Mouse (Mus musculus) embryonic stem cell, embryonic (primary cell): ENCODE measurements around the gene Sept11.

ENCODE experiments used
- CTCF ChIA-PET, 4 experiments: fragments of 300-600 bp in 2 of 4; fragments of 350-600 bp in 2 of 4; sonication (Branson Sonifier 250); formaldehyde crosslinking; loops; one replicate each; lab custom pipeline; 2022; ENCODE audit warnings: inconsistent platforms in 2 of 4; lab: Charles Lee
- POLR2A ChIA-PET, 4 experiments: fragments of 300-600 bp in 2 of 4; fragments of 350-600 bp in 2 of 4; sonication (Branson Sonifier 250); formaldehyde crosslinking; loops; one replicate each; lab custom pipeline; 2022; ENCODE audit warnings: antibody characterized with exemption in 4 of 4, inconsistent platforms in 1 of 4; lab: Charles Lee

The Sept11 gene

DNA sequence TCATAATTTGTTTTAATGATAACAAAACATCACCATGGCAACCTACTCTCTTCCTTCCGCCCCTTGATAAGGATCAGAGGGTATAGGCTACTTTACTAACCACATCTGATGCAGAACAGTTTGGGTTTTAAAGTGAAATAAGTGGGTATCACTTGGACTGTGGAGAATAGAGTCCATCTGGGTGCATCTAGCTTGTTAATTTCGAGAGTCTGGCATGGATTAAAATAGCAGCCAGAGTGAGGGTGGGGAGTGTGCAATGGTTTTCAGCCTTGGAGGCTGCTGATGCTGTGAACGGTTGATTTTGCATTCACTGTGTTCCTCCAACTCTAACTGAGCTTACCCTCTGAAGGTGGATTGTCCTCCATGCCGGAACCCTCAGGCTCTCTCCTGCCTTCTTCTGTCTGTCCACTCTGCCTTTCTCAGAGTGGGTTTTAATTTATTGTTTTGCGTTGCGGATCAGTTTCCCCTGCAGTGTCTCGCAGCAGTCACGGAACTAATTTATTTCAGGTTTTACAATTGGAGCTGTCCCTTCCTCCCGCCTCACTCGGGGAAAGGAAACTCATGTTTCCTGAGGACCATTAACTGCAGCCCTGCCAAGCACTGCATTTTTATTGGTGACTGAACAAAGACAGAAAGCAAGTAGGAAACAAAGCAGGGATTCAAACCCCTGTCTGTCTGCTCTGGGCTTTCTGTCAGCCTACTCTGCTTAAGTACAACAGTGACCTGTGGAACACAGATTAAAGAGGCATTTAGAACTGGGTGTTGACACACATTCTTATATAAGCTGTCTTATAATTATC, 40.4 kb downstream of the Sept11 start:
- POLR2A ChIA-PET, result interaction anchor here in 2 of 4 experiments (0.8 to 2.8 kb wide), 10 partner anchors 9 to 115 kb away, joined by 3 to 10 read pairs (median 4); partner anchors contain the start of gene Sept11 (in 2 of the 2)
- CTCF ChIA-PET, result interaction anchor here in 1 of 4 experiments (0.6 kb wide), 2 partner anchors 88 to 193 kb away, joined by 3 to 4 read pairs; no protein-coding TSS in a partner anchor

GRCm38 (mm10) chr5:93135368-93136107, 42.3 kb downstream of the Sept11 start:
- CTCF ChIA-PET, result interaction anchor here in 2 of 4 experiments (0.6 to 0.7 kb wide), 3 partner anchors 11 to 649 kb away, joined by 4 to 11 read pairs (median 5); no protein-coding TSS in a partner anchor
- POLR2A ChIA-PET, result interaction anchor here in 3 of 4 experiments (1.0 to 3.2 kb wide), 5 partner anchors 9 to 22 kb away, joined by 4 to 10 read pairs (median 8); no protein-coding TSS in a partner anchor

GRCm38 (mm10) chr5:93136956-93137586, 43.8 kb downstream of the Sept11 start:
- CTCF ChIA-PET, result interaction anchor here in 1 of 4 experiments (0.7 kb wide), 1 partner anchor 147 kb away, joined by 3 read pairs; no protein-coding TSS in a partner anchor
- POLR2A ChIA-PET, result interaction anchor here in 3 of 4 experiments (1.0 to 3.2 kb wide), 8 partner anchors 9 to 43 kb away, joined by 3 to 10 read pairs (median 6); partner anchors contain the start of gene Sept11 (in 1 of the 3)

GRCm38 (mm10) chr5:93139350-93139749, 46.1 kb downstream of the Sept11 start:
- POLR2A ChIA-PET, result interaction anchor here in 2 of 4 experiments (0.6 to 2.0 kb wide), 11 partner anchors 8 to 121 kb away, joined by 3 to 8 read pairs (median 5); no protein-coding TSS in a partner anchor

DNA sequence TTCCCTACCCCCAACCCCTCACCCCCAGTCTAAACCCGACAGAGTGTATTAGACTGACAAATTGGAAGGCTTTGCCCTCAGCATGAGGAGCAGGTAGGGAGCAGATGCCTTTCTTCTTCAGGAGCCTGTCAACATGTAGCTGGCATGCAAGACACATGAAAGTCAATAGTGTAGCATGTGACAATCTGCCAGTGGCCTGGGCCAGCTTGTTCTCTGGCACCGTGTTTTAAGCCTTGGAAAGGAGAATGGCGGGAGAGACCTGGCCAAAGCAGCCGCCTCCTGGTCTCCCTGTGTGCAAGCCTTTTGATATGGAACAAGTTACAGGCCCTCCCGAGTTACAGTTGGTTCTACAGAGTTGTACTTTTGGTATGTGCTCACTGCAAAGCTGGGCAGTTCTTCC, 47.5 kb downstream of the Sept11 start:
- CTCF ChIA-PET, result no interaction called here
- POLR2A ChIA-PET, result interaction anchor here in 1 of 4 experiments (1.1 kb wide), 1 partner anchor 14 kb away, joined by 3 read pairs; no protein-coding TSS in a partner anchor

More at GRCm38 (mm10) chr5:93139350-93139749, 46.1 kb downstream of the Sept11 start:
- CTCF ChIA-PET, result interaction anchor here in 1 of 4 experiments (0.9 kb wide), 1 partner anchor 28 kb away, joined by 4 read pairs; no protein-coding TSS in a partner anchor

DNA sequence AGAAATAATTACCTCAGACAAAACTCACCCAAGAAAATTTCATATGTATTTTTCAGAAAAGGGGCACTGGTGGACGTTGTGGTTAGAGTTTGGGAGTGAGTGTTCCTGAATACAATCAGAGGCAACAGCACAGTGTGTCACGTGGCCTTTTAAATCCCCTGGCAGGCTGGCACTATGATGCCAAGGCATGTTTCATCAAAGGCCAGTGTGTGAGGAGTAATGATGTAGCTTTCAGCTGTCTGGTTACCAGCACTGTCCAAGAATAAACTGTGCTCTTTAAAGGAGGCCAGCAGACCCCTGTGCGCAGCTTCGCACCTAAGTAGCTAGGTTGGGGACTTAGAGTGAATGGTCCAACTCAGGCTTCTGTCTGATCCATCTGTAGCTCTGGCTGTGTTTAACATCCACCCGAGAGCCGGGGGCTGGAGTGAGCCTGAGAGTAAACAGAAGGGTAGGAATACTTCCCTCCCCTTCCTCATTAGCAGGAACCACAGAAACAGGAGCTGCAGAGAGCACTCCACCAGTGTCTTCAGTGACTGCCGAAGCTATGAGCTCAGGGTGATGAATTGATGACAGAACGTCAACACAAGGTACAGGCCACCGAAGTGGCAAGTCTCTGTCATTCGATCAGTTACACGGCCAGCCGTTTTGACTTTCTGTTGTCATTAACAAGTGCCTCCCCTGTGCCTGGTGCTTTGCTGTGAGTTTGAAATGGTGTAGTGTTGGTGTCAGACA, 50.3 kb downstream of the Sept11 start:
- ChIA-PET POLR2A (interaction anchor here in 2 of 4 experiments (0.7 to 1.6 kb wide), 5 partner anchors 10 to 124 kb away, joined by 3 to 4 read pairs (median 3); no protein-coding TSS in a partner anchor), CTCF (no interaction called here)

DNA sequence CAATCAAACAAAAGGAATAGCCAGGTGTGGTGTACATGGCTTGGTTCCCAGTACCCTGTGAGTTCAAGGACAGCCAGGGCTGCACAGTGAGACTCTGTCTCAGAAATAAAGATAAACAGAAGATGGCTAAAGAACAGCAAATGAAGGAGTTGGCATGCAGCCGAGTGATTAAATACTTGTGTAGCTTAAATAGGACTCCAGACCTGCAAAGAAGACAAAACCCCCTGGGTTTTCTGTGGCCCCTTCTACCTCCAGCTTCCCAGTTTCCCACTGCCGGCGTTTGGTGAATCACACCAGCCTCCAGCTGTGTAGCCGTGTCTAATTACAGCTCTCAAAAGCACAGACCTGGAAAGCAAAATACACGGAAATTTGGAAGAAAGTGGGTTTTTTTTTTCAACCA, 51.6 kb downstream of the Sept11 start:
- ChIA-PET POLR2A (interaction anchor here in 1 of 4 experiments (1.3 to 2.7 kb wide), 4 partner anchors 9 to 52 kb away, joined by 4 to 10 read pairs (median 4); no protein-coding TSS in a partner anchor), CTCF (interaction anchor here in 1 of 4 experiments (0.6 kb wide), 1 partner anchor 89 kb away, joined by 3 read pairs; no protein-coding TSS in a partner anchor)

DNA sequence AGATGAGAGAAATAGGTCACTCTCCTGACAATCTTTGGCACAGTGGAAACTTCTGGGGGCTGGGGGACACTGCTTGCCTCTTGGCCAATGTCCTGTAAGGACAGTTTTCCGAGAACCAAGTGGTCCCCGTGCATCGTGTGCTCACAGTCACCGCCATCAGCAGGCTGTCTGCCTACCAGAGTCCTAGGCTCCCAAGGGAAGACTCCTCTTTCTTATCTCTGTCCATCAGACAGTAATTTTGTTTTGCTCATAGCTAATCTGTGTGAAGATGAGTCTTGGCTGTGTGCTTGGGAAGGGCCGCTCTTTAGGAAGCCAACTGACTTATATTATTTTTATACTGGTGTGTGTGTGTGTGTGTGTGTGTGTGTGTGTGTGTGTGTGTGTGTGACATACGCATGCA, 52.3 kb downstream of the Sept11 start:
- ChIA-PET POLR2A (interaction anchor here in 2 of 4 experiments (1.0 to 2.7 kb wide), 7 partner anchors 9 to 53 kb away, joined by 3 to 10 read pairs (median 4); no protein-coding TSS in a partner anchor), CTCF (interaction anchor here in 1 of 4 experiments (0.6 kb wide), 1 partner anchor 25 kb away, joined by 4 read pairs; no protein-coding TSS in a partner anchor)

- ChIA-PET POLR2A (interaction anchor here in 2 of 4 experiments (0.8 to 1.4 kb wide), 8 partner anchors 9 to 145 kb away, joined by 3 to 6 read pairs (median 3); partner anchors contain the start of gene Sept11 (in 1 of the 2)), CTCF (no interaction called here)
Measured at GRCm38 (mm10) chr5:93149969-93150777, 56.9 kb downstream of the Sept11 start.

DNA sequence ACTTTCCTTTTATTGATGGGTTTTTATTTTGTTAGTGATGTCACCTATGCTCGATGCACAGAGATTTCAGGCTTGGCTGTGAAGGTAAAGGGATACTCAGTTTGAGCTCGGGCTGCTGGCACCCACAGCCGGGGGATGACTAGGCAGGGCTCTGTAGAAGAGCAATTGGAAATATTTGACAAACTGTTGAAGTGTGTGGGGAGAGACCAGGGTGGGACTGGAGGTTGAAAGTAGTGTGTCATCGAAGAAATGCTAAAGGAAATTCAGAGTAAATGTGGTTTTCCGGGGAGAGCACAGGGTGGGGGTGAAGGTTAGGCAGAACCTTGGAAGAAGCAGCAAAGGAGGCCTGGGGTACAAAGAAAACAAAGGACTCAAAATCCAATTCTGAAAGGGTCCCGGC, 58.7 kb downstream of the Sept11 start:
- POLR2A ChIA-PET, result interaction anchor here in 3 of 4 experiments (0.6 to 1.5 kb wide), 4 partner anchors 52 to 156 kb away, joined by 3 read pairs; no protein-coding TSS in a partner anchor
- CTCF ChIA-PET, result no interaction called here

- ChIA-PET POLR2A (interaction anchor here in 2 of 4 experiments (0.8 to 1.5 kb wide), 4 partner anchors 52 to 244 kb away, joined by 3 to 4 read pairs (median 3); no protein-coding TSS in a partner anchor), CTCF (no interaction called here)
Measured at GRCm38 (mm10) chr5:93152451-93152850, 59.2 kb downstream of the Sept11 start.

- POLR2A ChIA-PET, result interaction anchor here (0.7 to 2.8 kb wide), 10 partner anchors 9 to 149 kb away, joined by 3 to 11 read pairs (median 3); no protein-coding TSS in a partner anchor
- CTCF ChIA-PET, result interaction anchor here in 2 of 4 experiments (0.7 to 1.6 kb wide), 2 partner anchors 27 to 161 kb away, joined by 3 to 8 read pairs; no protein-coding TSS in a partner anchor
Measured at GRCm38 (mm10) chr5:93154401-93154800, 61.2 kb downstream of the Sept11 start.

GRCm38 (mm10) chr5:93163541-93163940, 70.3 kb downstream of the Sept11 start:
- POLR2A ChIA-PET, result interaction anchor here in 1 of 4 experiments (1.3 kb wide), 1 partner anchor 177 kb away, joined by 4 read pairs; no protein-coding TSS in a partner anchor
- CTCF ChIA-PET, result interaction anchor here in 2 of 4 experiments (0.6 to 1.1 kb wide), 2 partner anchors 8 to 120 kb away, joined by 3 to 4 read pairs; no protein-coding TSS in a partner anchor

- POLR2A ChIA-PET, result interaction anchor here (0.7 to 4.9 kb wide), 16 partner anchors 10 to 181 kb away, joined by 3 to 20 read pairs (median 4); partner anchors contain the start of genes 2010109A12Rik (in 1 of the 4), Ccni (in 1 of the 4) and Sept11 (in 1 of the 4)
- CTCF ChIA-PET, result interaction anchor here in 2 of 4 experiments (0.9 to 1.6 kb wide), 6 partner anchors 10 to 440 kb away, joined by 3 to 4 read pairs (median 4); partner anchors contain the start of gene Sept11 (in 1 of the 2)
Measured at GRCm38 (mm10) chr5:93167919-93168516, 74.8 kb downstream of the Sept11 start.

- ChIA-PET POLR2A (interaction anchor here in 3 of 4 experiments (0.7 to 4.9 kb wide), 12 partner anchors 9 to 181 kb away, joined by 3 to 20 read pairs (median 3); partner anchors contain the start of genes 2010109A12Rik (in 1 of the 3) and Ccni (in 1 of the 3)), CTCF (interaction anchor here in 2 of 4 experiments (0.6 to 1.6 kb wide), 4 partner anchors 9 to 75 kb away, joined by 3 to 4 read pairs (median 3); partner anchors contain the start of gene Sept11 (in 1 of the 2))
Measured at GRCm38 (mm10) chr5:93168654-93169053, 75.4 kb downstream of the Sept11 start.
